Mouse (Mus musculus) CD4-positive helper T cell, adult 2 months (primary cell): ENCODE results near the gene Fstl3.

Experiments used
- DNase-seq: peaks from one replicate; pipeline ENCODE4 v3.0.0-alpha.2; 2012; ENCODE audit warnings: low read depth, missing footprints, low spot score

Fstl3 gene

DNA sequence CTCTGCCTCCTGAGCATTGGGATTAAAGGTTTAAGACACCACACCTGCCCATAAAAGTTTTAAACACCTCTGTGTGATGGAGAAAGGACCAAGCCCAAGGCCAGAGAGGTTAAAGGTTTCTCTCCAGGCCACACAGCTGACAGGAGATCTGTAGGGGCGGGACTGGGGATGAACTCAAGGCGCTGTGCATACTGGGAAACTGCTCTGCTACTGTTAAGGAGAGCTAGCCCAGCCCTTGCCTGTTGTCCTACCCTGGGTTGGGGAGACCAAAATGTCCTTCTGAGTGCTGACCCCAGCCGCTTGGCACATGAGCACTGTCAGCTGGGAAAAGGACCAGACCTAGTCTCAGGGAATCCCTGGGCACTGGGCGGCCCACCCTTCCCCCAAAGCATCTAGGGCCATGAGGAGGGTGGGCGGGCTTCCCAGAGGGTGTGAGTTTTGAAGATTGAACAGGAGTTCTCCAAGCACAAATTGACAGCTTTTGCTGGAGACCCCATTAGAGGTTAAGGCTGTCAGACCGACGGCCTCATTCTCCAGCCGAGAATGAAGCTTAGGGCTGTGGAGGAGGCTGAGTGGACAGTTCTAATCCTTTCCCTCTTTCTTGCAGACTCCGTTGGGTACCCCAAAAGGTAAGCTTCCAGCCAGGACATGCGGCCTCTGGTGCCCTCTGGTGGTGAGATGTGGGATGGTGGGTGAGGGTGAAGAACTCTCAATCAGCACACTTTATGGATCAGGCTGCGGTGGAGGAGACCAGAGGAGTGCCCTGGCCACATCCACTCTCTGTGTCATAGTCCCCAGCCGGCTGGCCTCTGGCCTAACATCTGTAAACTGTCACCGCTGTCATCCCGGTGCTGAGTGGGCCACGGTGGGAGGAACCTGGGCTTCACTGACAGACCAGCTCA, 34.9 kb downstream of the Fstl3 start:
- peak; percentile 62 for DNase-seq

GRCm38 (mm10) chr10:79814271-79814842, 37.3 kb downstream of the Fstl3 start:
- no peak for DNase-seq

DNA sequence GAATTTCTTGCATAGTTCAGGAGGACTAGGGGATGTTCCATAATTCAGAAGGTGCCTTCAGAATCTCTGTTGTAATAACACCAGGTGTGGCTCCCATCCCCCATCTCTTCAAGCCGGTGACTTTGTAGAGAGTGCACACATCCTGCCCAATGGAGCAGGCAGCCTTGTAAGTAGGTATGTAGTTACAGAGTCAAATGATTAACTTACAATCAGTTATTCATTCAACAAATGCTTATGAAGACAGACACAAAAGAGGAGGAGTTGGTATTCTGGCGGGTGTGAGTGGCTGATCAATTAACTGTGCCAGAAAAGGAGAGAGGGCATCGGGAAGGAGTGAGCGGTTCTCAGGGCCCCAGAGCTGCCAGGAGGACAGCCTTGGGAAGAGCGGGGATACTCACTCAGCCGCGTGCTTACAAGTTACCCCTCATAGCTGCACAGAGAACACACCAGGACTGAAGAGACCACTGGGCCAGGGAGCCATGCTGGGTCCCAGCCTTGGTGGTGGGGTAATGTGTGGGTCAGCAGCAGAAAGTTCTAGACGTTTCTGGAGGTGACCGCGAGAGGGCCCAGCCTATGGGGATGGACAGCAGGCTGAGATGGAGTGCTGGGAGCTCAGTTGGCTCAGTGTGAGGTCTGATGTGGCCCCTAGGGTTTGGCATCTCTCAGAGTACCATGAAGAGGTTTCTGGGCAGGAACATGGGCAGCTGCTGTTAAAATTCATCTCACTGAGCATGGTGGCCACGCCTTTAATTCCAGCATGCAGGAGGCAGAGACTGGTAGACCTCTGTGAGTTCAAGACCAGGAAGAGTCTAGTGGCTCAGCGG, 38.8 kb downstream of the Fstl3 start:
- DNase-seq = no peak

- no peak for DNase-seq
Measured at GRCm38 (mm10) chr10:79817111-79817510, 40.0 kb downstream of the Fstl3 start.

- no peak for DNase-seq
Measured at GRCm38 (mm10) chr10:79818225-79818624, 41.2 kb downstream of the Fstl3 start.

GRCm38 (mm10) chr10:79819606-79820005, 42.5 kb downstream of the Fstl3 start:
- DNase-seq = no peak

- no peak for DNase-seq
Measured at GRCm38 (mm10) chr10:79820277-79820676, 43.2 kb downstream of the Fstl3 start.

DNA sequence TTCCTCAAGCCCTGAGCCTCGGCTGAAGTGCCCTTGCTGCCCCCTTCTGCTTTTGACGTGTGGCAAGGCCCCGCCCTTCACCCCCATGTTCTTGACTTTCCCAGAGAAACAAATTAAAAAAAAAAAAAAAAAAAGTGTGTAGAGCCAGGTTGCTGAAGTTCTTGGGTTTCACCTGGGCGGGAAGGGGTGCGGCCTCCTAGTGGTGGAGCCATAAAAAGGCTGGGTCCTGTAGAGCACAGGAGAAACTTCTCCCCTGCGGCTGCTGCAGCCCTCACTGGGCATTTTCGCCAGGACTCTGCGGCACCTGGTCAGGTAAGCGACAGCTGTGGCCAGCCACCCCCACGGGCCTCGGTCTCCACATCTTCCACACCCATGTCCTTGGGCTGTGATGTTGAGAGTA, 43.7 kb downstream of the Fstl3 start, which contains the start of gene Misp:
TSS of gene Misp (plus strand) at position 208 of the 400 bp plus-strand sequence.
- no peak for DNase-seq

DNA sequence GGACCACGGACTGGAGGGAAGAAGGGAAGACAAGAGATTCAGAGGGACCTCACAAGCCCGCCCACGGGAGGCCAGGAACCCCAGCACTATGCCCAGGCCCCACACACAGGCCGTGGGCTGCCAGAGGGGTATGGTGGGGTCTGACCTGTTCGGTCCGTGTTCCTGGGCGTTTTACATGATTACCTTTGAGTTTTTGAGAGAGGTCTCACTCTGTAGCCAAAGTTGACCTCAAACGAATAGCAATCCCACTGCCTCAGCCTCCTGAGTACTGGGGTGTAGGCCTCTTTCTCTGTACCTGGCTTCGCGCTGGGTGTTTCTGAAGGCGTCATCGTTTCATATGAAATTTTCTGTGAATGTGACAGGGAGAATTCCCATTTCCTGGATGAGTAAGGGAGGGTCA, 44.7 kb downstream of the Fstl3 start:
- no peak for DNase-seq

DNA sequence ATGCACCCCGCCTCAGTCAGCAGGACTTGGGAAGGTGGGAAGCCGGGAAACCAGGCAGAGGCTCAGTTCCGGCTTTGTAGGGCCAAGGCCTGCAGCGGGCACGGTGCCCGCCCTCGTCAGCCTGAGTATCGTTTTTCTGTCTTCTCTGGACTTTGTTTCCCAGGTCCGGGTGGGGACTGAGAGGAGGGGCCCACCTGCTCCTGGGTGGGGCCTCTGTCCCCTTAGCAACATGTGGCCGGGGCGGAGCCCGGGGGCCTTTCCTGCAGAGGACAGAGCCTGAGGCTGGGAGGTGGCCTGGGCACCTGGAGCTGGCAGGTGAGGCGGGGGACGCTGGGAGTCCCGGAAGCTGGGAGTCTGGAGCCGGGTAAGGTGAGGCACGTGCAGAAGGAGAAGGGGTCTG, 45.3 kb downstream of the Fstl3 start:
- DNase-seq = no peak

DNA sequence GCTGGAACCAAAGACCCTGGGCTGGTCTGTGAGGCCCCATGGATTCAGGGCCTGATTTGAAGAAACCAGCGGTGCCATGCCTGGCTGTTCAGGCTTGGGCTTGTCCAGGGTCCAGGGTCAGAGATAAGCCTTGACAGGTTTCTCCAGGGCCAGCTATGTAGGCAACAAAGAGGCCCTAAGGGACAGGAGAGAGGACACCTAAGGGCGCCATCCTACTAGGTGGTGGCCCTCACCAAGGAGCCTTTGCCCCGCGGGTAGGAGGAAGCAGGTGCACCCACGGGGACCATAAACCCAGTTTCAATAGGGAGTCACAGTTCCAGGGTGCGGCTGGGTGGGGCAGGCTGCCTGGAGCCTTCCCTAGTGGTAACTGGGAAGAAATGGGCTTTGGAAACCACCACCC, 45.9 kb downstream of the Fstl3 start:
- DNase-seq = no peak

DNA sequence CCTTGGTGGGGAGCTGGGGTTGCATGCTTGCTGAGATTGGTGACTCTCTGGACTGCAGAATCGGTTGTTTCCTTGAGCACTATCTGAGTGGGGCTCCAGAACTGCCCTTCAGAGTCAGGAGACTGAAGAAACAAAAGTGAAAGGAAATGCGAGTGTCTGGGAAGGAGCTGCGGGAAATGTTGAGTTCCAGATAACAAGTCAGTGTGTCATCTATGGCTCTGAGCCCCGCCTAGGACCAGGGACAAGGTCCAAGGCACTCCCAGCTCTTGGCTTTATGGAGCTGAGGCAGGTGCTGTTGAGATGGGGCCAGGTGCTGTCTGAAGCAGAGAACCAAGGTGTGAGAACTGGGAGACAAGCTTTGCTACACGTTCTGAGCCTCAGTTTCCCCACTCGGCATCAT, 47.3 kb downstream of the Fstl3 start:
- no peak for DNase-seq

GRCm38 (mm10) chr10:79831583-79831982, 54.5 kb downstream of the Fstl3 start:
- no peak for DNase-seq
